Mouse (Mus musculus): ENCODE measurements around the gene Col15a1.

The Col15a1 gene

GRCm38 (mm10) chr4:47349759-47350158 is 141.8 kb downstream of the Col15a1 start:
- WGBS: 40% methylated on average over 6 of the region's 6 CpGs

- WGBS: 38% methylated on average over 9 of the region's 9 CpGs
Measured at GRCm38 (mm10) chr4:47351386-47352049, 143.6 kb downstream of the Col15a1 start.

GRCm38 (mm10) chr4:47352061-47352661 is 144.2 kb downstream of the Col15a1 start:
- WGBS: 2% methylated on average over 32 of the region's 32 CpGs

GRCm38 (mm10) chr4:47352803-47353388 is 144.9 kb downstream of the Col15a1 start, which contains the start of gene Tgfbr1:
Gene Tgfbr1 (plus strand): TSS chr4:47353222.
- under 1% methylated on average over 60 of the region's 65 CpGs for WGBS

GRCm38 (mm10) chr4:47353416-47354111 is 145.6 kb downstream of the Col15a1 start:
- 2% methylated on average over 70 of the region's 73 CpGs for WGBS

- WGBS: 48% methylated on average over 3 of the region's 3 CpGs
Measured at GRCm38 (mm10) chr4:47354304-47354703, 146.3 kb downstream of the Col15a1 start.

GRCm38 (mm10) chr4:47362662-47363061 is 154.7 kb downstream of the Col15a1 start:
- WGBS: 81% methylated on average over 2 of the region's 2 CpGs
